Mouse (Mus musculus): ENCODE data around the gene Trim21. TPM values are rescaled to one million over a fixed set of nuclear protein-coding genes. Genes with fewer than 3 reads are reported as not detected.

Gene Trim21
- polyA plus RNA-seq, 1 experiment: 9.9 TPM

DNA sequence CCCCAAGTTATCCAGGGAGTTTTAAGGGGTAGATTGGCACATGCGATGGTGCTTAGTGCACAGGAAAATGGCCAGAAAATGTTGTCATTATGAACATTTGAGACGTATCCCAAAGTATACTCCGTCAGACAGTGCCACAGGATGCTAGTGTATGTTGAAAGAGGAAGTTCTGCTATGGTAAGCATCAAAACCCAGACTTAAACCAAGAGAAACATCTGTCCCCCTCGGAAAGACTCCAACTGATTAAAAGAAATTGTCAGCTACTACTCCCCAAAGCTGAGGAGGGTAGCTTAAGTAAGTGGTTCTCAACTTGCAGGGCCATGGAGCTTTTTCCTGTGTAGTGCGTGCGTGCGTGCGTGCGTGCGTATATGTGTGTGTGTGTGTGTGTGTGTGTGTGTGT lies 53.4 kb downstream of the Trim21 start:
- Histone ChIP-seq H3K36me3 (ENCODE audit: control insufficient read depth, insufficient read depth, low read length, poor library complexity, severe bottlenecking) (no peaks in the 10 kb centered on the region), H3K9me3 (replicated peaks; ENCODE audit: control insufficient read depth, insufficient read depth, low read length, poor library complexity, severe bottlenecking) (no peaks in the 10 kb centered on the region), H3K4me3 (ENCODE audit: low read depth, low read length) (no peak overlapping the region), H3K27me3 (ENCODE audit: control insufficient read depth, insufficient read depth, low read length, poor library complexity, severe bottlenecking) (no peaks in the 10 kb centered on the region; the same call in 1 of the 2 replicates), H3K27ac (ENCODE audit: insufficient read depth, low read length) (no peak overlapping the region), H3K4me1 (ENCODE audit: control insufficient read depth, insufficient read depth, low read length) (no peaks in the 10 kb centered on the region), H3K9ac (ENCODE audit: low read depth, poor library complexity, severe bottlenecking) (no peak overlapping the region)
- TF ChIP-seq POLR2A (IDR thresholded peaks at IDR 0.05; ENCODE audit: insufficient read depth, low read length) (no peak), EP300 (IDR thresholded peaks at IDR 0.05; ENCODE audit: insufficient read depth, low read depth, low read length) (no peak), CTCF (IDR thresholded peaks at IDR 0.05; ENCODE audit: low read depth, low read length) (no peak)

- TF ChIP-seq CTCF (IDR thresholded peaks at IDR 0.05; ENCODE audit: low read depth, low read length): no peak
- TF ChIP-seq EP300 (IDR thresholded peaks at IDR 0.05; ENCODE audit: insufficient read depth, low read depth, low read length): no peak
- no peak for TF ChIP-seq POLR2A (IDR thresholded peaks at IDR 0.05; ENCODE audit: insufficient read depth, low read length)
- H3K4me1 ChIP-seq (ENCODE audit: control insufficient read depth, insufficient read depth, low read length): no peaks in the 10 kb centered on the region
- no peak overlapping the region for H3K9ac ChIP-seq (ENCODE audit: low read depth, poor library complexity, severe bottlenecking)
Measured at GRCm38 (mm10) chr7:102509726-102510125, 55.6 kb downstream of the Trim21 start.

DNA sequence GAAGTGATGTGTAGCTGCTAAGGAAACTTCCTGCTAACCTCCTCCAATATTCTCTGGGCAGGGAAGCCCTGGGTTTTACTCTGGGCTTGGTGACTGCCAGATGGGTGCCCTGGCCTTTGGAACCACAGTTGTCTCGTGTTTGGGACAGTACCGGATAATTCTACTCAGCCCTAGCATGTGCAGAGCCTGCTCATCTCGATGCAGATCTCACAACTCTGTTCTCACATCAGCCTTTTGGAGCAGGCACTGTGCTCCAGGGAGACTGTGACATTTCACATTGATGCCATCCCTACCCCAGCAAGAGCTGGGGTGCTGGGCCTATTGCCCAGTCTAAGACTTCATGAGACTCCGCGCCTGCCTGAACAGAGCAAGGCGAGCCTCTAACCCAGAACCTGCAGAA lies 56.6 kb downstream of the Trim21 start:
- Histone ChIP-seq H3K27ac (ENCODE audit: insufficient read depth, low read length) (no peak overlapping the region), H3K9ac (ENCODE audit: low read depth, poor library complexity, severe bottlenecking) (no peak overlapping the region), H3K27me3 (ENCODE audit: control insufficient read depth, insufficient read depth, low read length, poor library complexity, severe bottlenecking) (no peaks in the 10 kb centered on the region; the same call in 1 of the 2 replicates), H3K4me3 (ENCODE audit: low read depth, low read length) (no peak overlapping the region), H3K9me3 (replicated peaks; ENCODE audit: control insufficient read depth, insufficient read depth, low read length, poor library complexity, severe bottlenecking) (no peaks in the 10 kb centered on the region), H3K36me3 (ENCODE audit: control insufficient read depth, insufficient read depth, low read length, poor library complexity, severe bottlenecking) (no peaks in the 10 kb centered on the region), H3K4me1 (ENCODE audit: control insufficient read depth, insufficient read depth, low read length) (no peaks in the 10 kb centered on the region)
- TF ChIP-seq EP300 (IDR thresholded peaks at IDR 0.05; ENCODE audit: insufficient read depth, low read depth, low read length): no peak
- TF ChIP-seq CTCF (IDR thresholded peaks at IDR 0.05; ENCODE audit: low read depth, low read length): no peak
- TF ChIP-seq POLR2A (IDR thresholded peaks at IDR 0.05; ENCODE audit: insufficient read depth, low read length): no peak

More at GRCm38 (mm10) chr7:102509726-102510125, 55.6 kb downstream of the Trim21 start:
- Histone ChIP-seq H3K27ac (ENCODE audit: insufficient read depth, low read length) (no peak overlapping the region), H3K36me3 (ENCODE audit: control insufficient read depth, insufficient read depth, low read length, poor library complexity, severe bottlenecking) (no peaks in the 10 kb centered on the region), H3K27me3 (ENCODE audit: control insufficient read depth, insufficient read depth, low read length, poor library complexity, severe bottlenecking) (no peaks in the 10 kb centered on the region; the same call in 1 of the 2 replicates), H3K9me3 (replicated peaks; ENCODE audit: control insufficient read depth, insufficient read depth, low read length, poor library complexity, severe bottlenecking) (no peaks in the 10 kb centered on the region), H3K4me3 (ENCODE audit: low read depth, low read length) (no peak overlapping the region)

GRCm38 (mm10) chr7:102508066-102508465 lies 57.2 kb downstream of the Trim21 start:
- Histone ChIP-seq H3K27ac (ENCODE audit: insufficient read depth, low read length) (no peak overlapping the region), H3K27me3 (ENCODE audit: control insufficient read depth, insufficient read depth, low read length, poor library complexity, severe bottlenecking) (no peaks in the 10 kb centered on the region; the same call in 1 of the 2 replicates), H3K9ac (ENCODE audit: low read depth, poor library complexity, severe bottlenecking) (no peak overlapping the region), H3K4me1 (ENCODE audit: control insufficient read depth, insufficient read depth, low read length) (no peaks in the 10 kb centered on the region), H3K36me3 (ENCODE audit: control insufficient read depth, insufficient read depth, low read length, poor library complexity, severe bottlenecking) (no peaks in the 10 kb centered on the region), H3K4me3 (ENCODE audit: low read depth, low read length) (no peak overlapping the region), H3K9me3 (replicated peaks; ENCODE audit: control insufficient read depth, insufficient read depth, low read length, poor library complexity, severe bottlenecking) (no peaks in the 10 kb centered on the region)
- TF ChIP-seq POLR2A (IDR thresholded peaks at IDR 0.05; ENCODE audit: insufficient read depth, low read length): no peak
- no peak for TF ChIP-seq CTCF (IDR thresholded peaks at IDR 0.05; ENCODE audit: low read depth, low read length)
- TF ChIP-seq EP300 (IDR thresholded peaks at IDR 0.05; ENCODE audit: insufficient read depth, low read depth, low read length): no peak

Other genes starting within 250 kb of the Trim21 start
- 157 and 167 TPM in 2 replicates for gene Rrm1, start 123.8 kb downstream of the Trim21 start, polyA plus RNA-seq (2011; ENCODE audit: insufficient read depth, insufficient read length, low read depth, missing spikeins)
- not detected in 2 replicates for gene Olfr543, start 83.8 kb downstream of the Trim21 start, polyA plus RNA-seq (2011; ENCODE audit: insufficient read depth, insufficient read length, low read depth, missing spikeins)
- gene Olfr544, start 77.2 kb downstream of the Trim21 start, polyA plus RNA-seq (2011; ENCODE audit: insufficient read depth, insufficient read length, low read depth, missing spikeins): not detected in 2 replicates
- not detected in 2 replicates for gene Olfr545, start 65.9 kb downstream of the Trim21 start, polyA plus RNA-seq (2011; ENCODE audit: insufficient read depth, insufficient read length, low read depth, missing spikeins)
- gene Olfr547, start 30.7 kb downstream of the Trim21 start, polyA plus RNA-seq (2011; ENCODE audit: insufficient read depth, insufficient read length, low read depth, missing spikeins): not detected in 2 replicates
- gene Olfr548-ps1, start 24.6 kb downstream of the Trim21 start, polyA plus RNA-seq (2011; ENCODE audit: insufficient read depth, insufficient read length, low read depth, missing spikeins): not detected in 2 replicates
- not detected in 2 replicates for gene Olfr549, start 15.6 kb downstream of the Trim21 start, polyA plus RNA-seq (2011; ENCODE audit: insufficient read depth, insufficient read length, low read depth, missing spikeins)
- not detected in 2 replicates for gene Olfr550, start 6.0 kb upstream of the Trim21 start, polyA plus RNA-seq (2011; ENCODE audit: insufficient read depth, insufficient read length, low read depth, missing spikeins)
- not detected in 2 replicates for gene Olfr551, start 26.4 kb upstream of the Trim21 start, polyA plus RNA-seq (2011; ENCODE audit: insufficient read depth, insufficient read length, low read depth, missing spikeins)
- not detected in 2 replicates for gene Olfr552, start 32.3 kb upstream of the Trim21 start, polyA plus RNA-seq (2011; ENCODE audit: insufficient read depth, insufficient read length, low read depth, missing spikeins)
- gene Olfr553, start 52.7 kb upstream of the Trim21 start, polyA plus RNA-seq (2011; ENCODE audit: insufficient read depth, insufficient read length, low read depth, missing spikeins): not detected in 2 replicates
- gene Olfr554, start 72.9 kb upstream of the Trim21 start, polyA plus RNA-seq (2011; ENCODE audit: insufficient read depth, insufficient read length, low read depth, missing spikeins): not detected in 2 replicates
- gene Olfr555, start 93.3 kb upstream of the Trim21 start, polyA plus RNA-seq (2011; ENCODE audit: insufficient read depth, insufficient read length, low read depth, missing spikeins): not detected in 2 replicates
- not detected in 2 replicates for gene Olfr556, start 99.4 kb upstream of the Trim21 start, polyA plus RNA-seq (2011; ENCODE audit: insufficient read depth, insufficient read length, low read depth, missing spikeins)
- gene Trim68, start 121.8 kb upstream of the Trim21 start, polyA plus RNA-seq (2011; ENCODE audit: insufficient read depth, insufficient read length, low read depth, missing spikeins): 7.6 and 9.9 TPM in 2 replicates
- gene Olfr557, start 130.4 kb upstream of the Trim21 start, polyA plus RNA-seq (2011; ENCODE audit: insufficient read depth, insufficient read length, low read depth, missing spikeins): not detected in 2 replicates
- not detected in 2 replicates for gene Olfr558, start 136.7 kb upstream of the Trim21 start, polyA plus RNA-seq (2011; ENCODE audit: insufficient read depth, insufficient read length, low read depth, missing spikeins)
- gene Olfr33, start 153.6 kb upstream of the Trim21 start, polyA plus RNA-seq (2011; ENCODE audit: insufficient read depth, insufficient read length, low read depth, missing spikeins): not detected in 2 replicates
- gene Olfr559, start 162.0 kb upstream of the Trim21 start, polyA plus RNA-seq (2011; ENCODE audit: insufficient read depth, insufficient read length, low read depth, missing spikeins): not detected in 2 replicates
- gene Olfr560, start 193.9 kb upstream of the Trim21 start, polyA plus RNA-seq (2011; ENCODE audit: insufficient read depth, insufficient read length, low read depth, missing spikeins): not detected in 2 replicates
- not detected in 2 replicates for gene Olfr78, start 194.0 kb upstream of the Trim21 start, polyA plus RNA-seq (2011; ENCODE audit: insufficient read depth, insufficient read length, low read depth, missing spikeins)
- gene Olfr561, start 205.7 kb upstream of the Trim21 start, polyA plus RNA-seq (2011; ENCODE audit: insufficient read depth, insufficient read length, low read depth, missing spikeins): not detected in 2 replicates
- gene Olfr564, start 238.0 kb upstream of the Trim21 start, polyA plus RNA-seq (2011; ENCODE audit: insufficient read depth, insufficient read length, low read depth, missing spikeins): not detected in 2 replicates